Mouse (Mus musculus) myocyte (in vitro differentiated cells): ENCODE measurements around the gene Atf2.

Source experiments
- CEBPB ChIP-seq: IDR thresholded peaks from 2 replicates; pipeline ENCODE4 v1.6.1; 2011; ENCODE audit warnings: mild to moderate bottlenecking, moderate library complexity; ENCODE audit not compliant: poor library complexity, insufficient read depth, severe bottlenecking
- E2F4 ChIP-seq: IDR thresholded peaks from one replicate; pipeline ENCODE4 v1.6.1; 2011; ENCODE audit warnings: mild to moderate bottlenecking, control low read depth, moderate library complexity; ENCODE audit not compliant: insufficient read depth
- MAX ChIP-seq: IDR thresholded peaks from one replicate; pipeline ENCODE4 v1.6.1; 2011; ENCODE audit warnings: low read depth, mild to moderate bottlenecking, control low read depth
- MYOG ChIP-seq, 3 experiments: IDR thresholded peaks; one replicate each; pipeline ENCODE4 v1.6.1; 2011; ENCODE audit warnings: control low read depth in 2 of 3, low read depth in 2 of 3, mild to moderate bottlenecking in 2 of 3; ENCODE audit not compliant: insufficient read length in 2 of 3, control insufficient read depth in 1 of 3, insufficient read depth in 1 of 3
- POLR2A ChIP-seq: IDR thresholded peaks from one replicate; pipeline ENCODE4 v1.6.1; 2011; ENCODE audit warnings: low read depth, mild to moderate bottlenecking, control low read depth, moderate library complexity; ENCODE audit not compliant: insufficient read length
- POLR2AphosphoS2 ChIP-seq: IDR thresholded peaks from one replicate; pipeline ENCODE4 v1.6.1; 2011; ENCODE audit warnings: low read depth, control low read depth; ENCODE audit not compliant: insufficient read length
- REST ChIP-seq: IDR thresholded peaks from one replicate; pipeline ENCODE4 v1.6.1; 2011; ENCODE audit warnings: mild to moderate bottlenecking, control low read depth, moderate library complexity; ENCODE audit not compliant: insufficient read depth, insufficient read length
- SRF ChIP-seq: IDR thresholded peaks from one replicate; pipeline ENCODE4 v1.6.1; 2011; ENCODE audit warnings: low read depth; ENCODE audit not compliant: control insufficient read depth, insufficient read length
- TCF12 ChIP-seq: IDR thresholded peaks from one replicate; pipeline ENCODE4 v1.6.1; 2011; ENCODE audit warnings: mild to moderate bottlenecking, control low read depth; ENCODE audit not compliant: poor library complexity, insufficient read depth, severe bottlenecking
- TCF3 ChIP-seq: IDR thresholded peaks from one replicate; pipeline ENCODE4 v1.6.1; 2011; ENCODE audit warnings: low read depth, control low read depth; ENCODE audit not compliant: insufficient read length
- USF1 ChIP-seq: IDR thresholded peaks from one replicate; pipeline ENCODE4 v1.6.1; 2011; ENCODE audit warnings: low read depth, mild to moderate bottlenecking, control low read depth, moderate library complexity

- TF ChIP-seq POLR2A (no peak), MYOG (IDR thresholded peaks at IDR 0.05; ENCODE audit: control insufficient read depth in 1 of 3, insufficient read depth in 1 of 3, insufficient read length in 2 of 3, low read depth in 2 of 3) (no peak), REST (no peak), MAX (no peak), SRF (no peak), E2F4 (no peak), USF1 (no peak), POLR2AphosphoS2 (no peak), CEBPB (no peak), TCF12 (no peak), TCF3 (no peak)
Measured at GRCm38 (mm10) chr2:73818742-73819141, 73.7 kb downstream of the Atf2 start.
